Mouse (Mus musculus) cerebellum, adult 9-10 months (tissue): ENCODE data around the gene Pdpr.
"Not testable (repeated sequence)": the region's sequence is repeated elsewhere in the genome, so short reads cannot be mapped to it uniquely, and the experiment has no call there.

Experiments used
- DNase-seq: peaks from one replicate; pipeline ENCODE4 v3.0.0; 2022

Pdpr gene

GRCm38 (mm10) chr8:111092326-111092725, 2.1 kb upstream of the Pdpr start, which contains the start of gene Clec18a:
Gene Clec18a, minus strand, starts transcription at chr8:111092426.
- DNase-seq = not testable (repeated sequence)

GRCm38 (mm10) chr8:111094719-111095302, 381 bp downstream of the Pdpr start:
- DNase-seq = peak; percentile 30

GRCm38 (mm10) chr8:111114891-111115290, 20.5 kb downstream of the Pdpr start:
- no peak for DNase-seq

GRCm38 (mm10) chr8:111119481-111119880, 25.1 kb downstream of the Pdpr start:
- no peak for DNase-seq

- no peak for DNase-seq
Measured at GRCm38 (mm10) chr8:111130756-111131155, 36.3 kb downstream of the Pdpr start.

GRCm38 (mm10) chr8:111142521-111142920, 48.1 kb downstream of the Pdpr start:
- no peak for DNase-seq

GRCm38 (mm10) chr8:111144901-111145459, 50.5 kb downstream of the Pdpr start:
- DNase-seq = peak; percentile 38

GRCm38 (mm10) chr8:111145460-111146012, 51.1 kb downstream of the Pdpr start:
- DNase-seq = peak; percentile 91

- DNase-seq = no peak
Measured at GRCm38 (mm10) chr8:111155721-111156436, 61.4 kb downstream of the Pdpr start.

- DNase-seq = peak; percentile 53
Measured at GRCm38 (mm10) chr8:111157617-111158016, 63.2 kb downstream of the Pdpr start.

GRCm38 (mm10) chr8:111171661-111172060, 77.2 kb downstream of the Pdpr start:
- DNase-seq = no peak

- DNase-seq = peak; percentile 86
Measured at GRCm38 (mm10) chr8:111185472-111185947, 91.1 kb downstream of the Pdpr start.
